Mouse (Mus musculus): ENCODE results near the gene Mapk13.
"Not testable (repeated sequence)": the region's sequence is repeated elsewhere in the genome, so short reads cannot be mapped to it uniquely, and the experiment has no call there.

- TF ChIP-seq CTCF, EP300 (IDR thresholded peaks at IDR 0.05; ENCODE audit: low read depth): not testable (repeated sequence)
Observed at GRCm38 (mm10) chr17:28816326-28816725, 47.2 kb downstream of the Mapk13 start.
